Mouse (Mus musculus): ENCODE data around the gene Rubcnl.

- TF ChIP-seq POLR2A (IDR thresholded peaks at IDR 0.05; ENCODE audit: low read depth, low read length) = no peak
- no peak for TF ChIP-seq CTCF (IDR thresholded peaks at IDR 0.05; ENCODE audit: extremely low read depth, insufficient read depth, insufficient read length, insufficient replicate concordance)
Observed at GRCm38 (mm10) chr14:74989909-74990308, 25.9 kb upstream of the Rubcnl start.
